Mouse (Mus musculus): ENCODE results near the gene Tm9sf2. TPM values are rescaled to one million over a fixed set of nuclear protein-coding genes. Genes with fewer than 3 reads are reported as not detected.
"Not testable (repeated sequence)": the region's sequence is repeated elsewhere in the genome, so short reads cannot be mapped to it uniquely, and the experiment has no call there.

The Tm9sf2 gene
- total RNA-seq (2021) (100 to 1,000 TPM; 142 to 153 TPM), polyA plus RNA-seq (2012; rRNA removed) (558 and 638 TPM in 2 replicates)
- long read RNA-seq, transcript Tm9sf2-201 (17 exons, 3,107 nt), result major isoform, 191 of 210 reads
- long read RNA-seq, partial matches to known transcripts, result 11 of 210 reads
- long read RNA-seq, other reads (novel, unspliced or antisense), result 8 of 210 reads

- DNase-seq, result peak; percentile 97
These were observed at the start of gene Tm9sf2 for GRCm38 (mm10) chr14:122106822-122107468. Tm9sf2 (plus strand) TSS chr14:122107038.

DNA sequence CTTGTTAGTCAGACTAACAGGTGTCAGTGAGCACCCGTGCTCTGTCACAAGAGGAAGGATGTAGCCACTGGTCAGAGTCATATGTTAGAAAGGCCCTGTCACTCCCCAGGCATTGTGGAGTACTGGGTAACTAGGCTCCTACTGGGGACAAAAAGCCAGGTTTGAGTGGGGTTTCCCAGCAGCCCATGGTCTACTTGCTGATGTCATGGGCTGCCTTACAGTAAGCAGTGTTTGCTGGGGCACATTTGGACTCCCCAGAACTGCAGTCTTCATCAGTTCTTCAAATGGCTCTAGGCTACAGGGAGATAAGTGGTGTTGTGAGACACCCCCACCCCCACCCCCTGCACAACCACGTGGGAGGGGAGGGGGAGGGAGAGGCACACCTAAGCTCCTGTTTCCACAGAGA, 48.9 kb upstream of the Tm9sf2 start:
- no peak for DNase-seq

GRCm38 (mm10) chr14:122060642-122061041, 46.2 kb upstream of the Tm9sf2 start:
- DNase-seq, result peak; percentile 77

DNA sequence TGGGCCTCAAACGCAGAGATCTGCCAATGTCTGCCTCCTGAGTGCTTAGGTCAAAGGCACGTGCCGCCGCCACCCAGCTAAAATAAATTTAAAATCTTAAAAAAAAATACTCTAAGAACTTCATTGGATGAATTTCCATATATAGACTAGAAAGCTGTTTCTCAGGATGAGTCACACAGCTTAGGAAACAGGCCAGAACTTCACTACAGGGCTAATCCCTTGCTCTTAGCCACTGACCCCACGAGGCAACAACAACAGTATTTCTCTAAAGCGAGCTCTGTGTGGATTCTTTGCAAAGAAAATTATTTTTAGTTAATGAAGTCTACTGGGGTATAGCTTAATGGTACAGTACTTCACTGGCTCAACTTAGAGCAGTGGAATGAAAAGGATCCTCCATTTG, 45.5 kb upstream of the Tm9sf2 start:
- no peak for DNase-seq

DNA sequence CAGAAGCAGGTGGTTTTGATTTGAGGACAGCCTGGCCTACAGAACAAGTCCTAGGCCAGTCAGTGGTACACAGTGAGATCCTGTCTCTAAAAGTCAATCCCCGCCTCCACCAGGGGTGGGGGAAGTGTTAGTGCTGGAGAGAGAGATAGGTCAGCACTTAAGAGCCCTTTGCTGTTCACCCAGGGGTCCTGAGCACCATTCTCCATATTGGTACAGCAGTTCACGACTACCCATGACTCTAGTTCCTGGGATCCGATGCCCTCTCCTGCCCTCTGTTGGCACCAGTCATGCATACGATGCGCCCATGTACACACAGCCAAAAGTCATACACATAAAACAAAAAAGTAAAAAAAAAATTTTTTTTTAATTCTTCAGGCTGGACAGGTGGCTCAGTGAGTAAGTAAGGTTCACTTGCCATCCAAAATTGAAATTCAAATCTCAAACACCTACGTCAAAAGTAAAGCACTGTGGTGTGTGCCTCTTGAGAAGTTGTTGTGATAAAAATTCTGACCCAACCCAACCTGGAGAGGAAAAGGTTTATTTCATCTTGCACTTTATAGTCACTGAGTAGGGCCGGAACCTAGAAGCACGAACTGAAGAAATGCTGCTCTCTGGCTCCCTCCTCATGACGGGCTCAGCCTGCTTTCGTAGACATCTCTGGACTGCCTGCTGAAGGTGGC, 44.3 kb upstream of the Tm9sf2 start:
- no peak for DNase-seq

GRCm38 (mm10) chr14:122063599-122063998, 43.2 kb upstream of the Tm9sf2 start:
- DNase-seq, result no peak

GRCm38 (mm10) chr14:122064519-122064918, 42.3 kb upstream of the Tm9sf2 start:
- peak; percentile 39 for DNase-seq

DNA sequence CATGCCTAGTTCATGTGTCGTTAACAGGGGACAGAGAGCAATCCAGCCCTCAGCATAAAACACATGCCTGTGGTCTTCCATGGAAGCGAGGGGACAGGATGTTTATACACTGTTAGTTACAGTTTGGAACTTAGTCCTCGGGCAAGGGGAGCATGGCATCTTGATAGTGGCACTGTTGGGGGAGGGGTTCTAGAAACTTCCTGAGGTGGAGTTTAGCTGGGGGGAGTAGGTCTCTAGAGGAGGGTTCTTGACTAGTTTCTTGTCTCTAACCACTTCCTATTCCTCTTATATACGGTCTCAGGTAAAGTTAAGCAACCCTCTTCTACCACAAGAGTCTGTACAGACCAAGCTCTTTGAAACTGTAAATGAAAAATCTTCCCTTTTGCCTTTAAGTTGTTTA, 40.6 kb upstream of the Tm9sf2 start:
- DNase-seq, result no peak

- not testable (repeated sequence) for DNase-seq
These were observed 38.8 kb upstream of the Tm9sf2 start for GRCm38 (mm10) chr14:122068036-122068435.

DNA sequence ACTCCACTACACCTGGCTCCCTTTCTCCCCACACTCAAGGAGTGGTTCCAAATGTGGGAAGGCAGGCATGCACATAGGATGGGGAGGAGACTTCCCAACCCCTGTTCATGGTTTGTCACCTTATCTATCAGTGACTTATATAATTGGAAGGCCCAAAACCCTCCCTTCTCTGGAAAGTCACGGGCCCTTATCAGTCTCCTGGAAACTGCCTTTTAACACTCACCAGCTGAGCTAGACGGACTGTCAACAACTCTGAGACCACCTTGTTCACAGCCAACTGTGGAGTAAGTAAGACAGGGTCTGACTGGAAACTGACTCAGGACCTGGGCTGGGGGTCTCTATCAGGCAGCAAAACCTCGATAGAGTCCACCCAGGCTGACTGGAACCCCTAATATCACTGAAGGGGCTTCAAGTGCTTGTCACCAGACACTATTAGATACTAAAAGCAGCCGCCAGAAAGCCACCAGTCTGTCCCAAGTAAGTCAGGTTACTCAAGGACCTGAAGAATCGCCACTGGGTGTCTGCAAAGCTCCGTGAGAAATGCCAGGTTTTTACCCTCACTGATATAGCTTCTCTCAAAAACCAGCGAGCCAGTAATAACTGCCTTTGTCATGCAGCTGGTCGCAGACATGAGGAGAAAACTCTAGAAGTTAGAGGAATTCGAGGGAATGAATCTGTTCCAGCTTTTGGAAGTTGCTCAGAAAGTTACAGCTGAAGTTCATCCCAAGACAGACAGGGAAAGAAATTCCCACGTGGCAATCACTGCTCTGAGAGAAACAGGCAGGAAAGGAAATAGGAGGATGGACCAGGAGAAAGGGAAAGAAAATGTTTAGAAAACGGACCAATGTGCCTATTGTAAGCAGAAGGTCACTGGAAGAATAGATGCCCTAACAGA, 37.8 kb upstream of the Tm9sf2 start:
- DNase-seq, result no peak

- DNase-seq, result no peak
These were observed 36.9 kb upstream of the Tm9sf2 start for GRCm38 (mm10) chr14:122069948-122070347.

- DNase-seq, result no peak
These were observed 33.4 kb upstream of the Tm9sf2 start for GRCm38 (mm10) chr14:122073422-122073821.

DNA sequence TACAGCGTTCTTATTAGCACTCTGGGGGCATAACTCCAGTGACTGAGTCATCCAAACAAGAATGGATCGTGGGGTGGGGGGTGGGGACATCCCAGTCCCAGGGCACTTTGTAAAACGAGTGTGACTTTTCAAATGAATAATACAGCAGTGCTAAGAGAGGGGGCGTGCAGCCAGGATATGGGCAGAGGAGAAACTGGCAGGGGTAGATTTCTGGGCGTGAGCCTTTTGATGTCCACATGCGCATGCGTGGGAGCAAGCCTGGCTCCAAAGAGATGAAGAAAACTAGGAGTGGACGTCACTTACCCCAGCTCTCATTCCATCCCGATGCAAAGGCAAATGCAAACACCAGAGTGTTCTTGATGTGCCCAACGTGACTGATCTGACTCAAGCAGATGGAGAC, 32.5 kb upstream of the Tm9sf2 start:
- DNase-seq, result no peak

DNA sequence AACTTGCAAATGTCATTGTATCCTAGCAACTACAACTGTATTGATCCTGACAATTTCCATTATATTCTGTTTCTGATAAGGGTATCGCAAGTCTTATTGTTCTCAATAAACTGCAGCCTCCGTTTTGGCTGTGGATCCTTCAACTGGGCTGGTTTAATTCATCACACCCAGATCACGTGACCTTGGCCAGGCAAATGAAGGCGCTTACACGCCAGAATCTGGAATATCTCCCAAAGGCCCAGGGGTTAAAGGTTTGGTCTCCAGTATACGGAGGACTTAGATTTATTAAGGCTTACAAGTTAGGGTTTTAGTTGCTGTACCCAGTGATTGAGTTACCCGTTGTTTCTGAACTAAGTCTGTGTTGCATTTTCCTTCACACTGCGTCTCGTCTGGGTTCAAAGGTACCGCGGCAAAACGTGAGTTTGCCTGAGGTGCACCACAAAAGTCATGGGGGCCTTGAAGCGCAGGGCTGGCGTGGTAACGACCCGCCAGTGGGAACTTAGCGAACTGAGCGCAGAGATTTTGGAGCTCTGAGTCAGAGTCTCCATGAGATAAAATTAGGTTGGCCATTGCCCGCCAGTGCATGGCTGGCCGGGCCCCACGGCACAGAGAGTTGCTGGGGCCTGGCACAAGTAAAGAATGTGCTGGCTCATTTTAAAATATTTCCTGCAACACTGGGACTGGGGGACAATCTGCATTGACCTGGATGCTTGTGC, 31.2 kb upstream of the Tm9sf2 start:
- no peak for DNase-seq

DNA sequence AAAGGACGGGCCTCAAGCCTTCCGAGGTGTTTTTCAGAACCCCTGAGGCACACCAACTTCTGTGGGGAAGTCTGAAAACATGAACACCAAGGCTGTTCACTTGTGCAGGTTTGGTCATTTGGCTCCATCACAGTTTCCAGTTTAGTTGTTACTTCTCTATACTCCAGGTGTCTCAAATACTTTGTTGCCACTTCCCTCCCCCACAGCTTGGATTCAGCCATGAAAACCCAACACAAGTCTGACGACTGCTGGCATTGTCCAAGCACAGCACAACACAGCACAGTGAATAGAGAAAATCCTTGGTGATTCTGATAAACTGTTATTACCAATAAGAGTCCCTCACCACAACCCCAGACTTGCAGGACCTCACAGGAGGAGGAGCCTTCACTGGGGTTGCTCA, 29.8 kb upstream of the Tm9sf2 start:
- no peak for DNase-seq

DNA sequence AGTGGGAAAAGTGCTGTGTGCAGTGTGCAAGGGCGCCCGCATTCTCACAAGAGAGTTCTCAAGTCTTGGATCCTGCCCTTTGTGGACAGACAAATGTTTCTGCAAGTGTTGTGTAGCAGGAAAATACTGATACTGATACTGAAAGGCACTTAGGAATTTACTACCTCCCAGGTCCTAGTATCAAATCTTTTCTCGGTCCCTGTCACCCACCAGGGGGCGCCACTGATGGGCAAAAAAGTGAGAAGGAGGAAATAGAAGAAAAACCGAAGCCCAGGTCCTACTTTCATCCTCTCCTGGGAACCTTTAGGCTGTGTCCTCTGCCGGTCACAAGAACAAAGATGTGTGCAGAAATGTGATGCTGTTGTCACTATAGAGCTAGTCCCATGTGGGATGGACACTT, 27.4 kb upstream of the Tm9sf2 start:
- DNase-seq, result peak; percentile 43

- no peak for DNase-seq
These were observed 26.9 kb upstream of the Tm9sf2 start for GRCm38 (mm10) chr14:122079921-122080320.

GRCm38 (mm10) chr14:122081308-122081707, 25.5 kb upstream of the Tm9sf2 start:
- DNase-seq, result no peak

DNA sequence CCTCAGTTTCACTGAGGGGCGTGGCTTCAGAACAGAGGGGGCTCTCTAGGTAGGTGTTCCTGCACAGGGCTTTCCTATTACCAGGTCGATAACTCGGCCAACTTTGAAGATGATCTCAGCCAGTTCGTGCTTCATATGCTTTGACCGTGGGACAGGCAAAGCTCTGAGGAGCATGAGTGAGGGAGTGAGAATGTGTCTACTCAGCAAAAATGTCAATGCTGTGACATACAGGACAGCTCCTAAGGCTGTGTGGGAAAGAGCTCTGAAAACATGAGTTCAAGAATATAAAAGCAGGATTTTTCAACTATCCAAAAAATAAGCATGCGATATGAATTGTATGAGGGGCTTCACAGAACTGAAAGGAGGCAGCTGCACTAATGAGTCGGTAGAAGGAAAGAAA, 23.3 kb upstream of the Tm9sf2 start:
- DNase-seq, result no peak

DNA sequence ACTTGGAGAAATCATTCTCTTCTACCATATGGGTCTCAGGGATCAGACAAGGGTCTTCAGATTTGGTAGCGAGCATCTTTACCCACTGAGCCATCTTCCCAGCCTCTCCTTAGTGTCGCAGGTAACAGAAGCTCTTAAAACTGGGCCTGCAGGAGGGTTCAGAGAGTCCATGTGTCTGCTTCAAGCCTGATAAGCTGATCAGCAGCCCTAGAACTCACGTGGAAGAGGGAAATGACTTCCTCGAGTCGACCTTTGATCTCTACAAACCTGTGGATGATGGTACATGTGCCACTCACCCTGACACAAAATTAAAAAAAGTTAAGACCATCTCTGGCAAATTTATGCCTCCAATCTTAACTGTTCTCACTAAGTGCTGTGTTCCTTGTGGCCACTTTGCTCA, 18.9 kb upstream of the Tm9sf2 start:
- no peak for DNase-seq

GRCm38 (mm10) chr14:122092363-122092762, 14.5 kb upstream of the Tm9sf2 start:
- no peak for DNase-seq

DNA sequence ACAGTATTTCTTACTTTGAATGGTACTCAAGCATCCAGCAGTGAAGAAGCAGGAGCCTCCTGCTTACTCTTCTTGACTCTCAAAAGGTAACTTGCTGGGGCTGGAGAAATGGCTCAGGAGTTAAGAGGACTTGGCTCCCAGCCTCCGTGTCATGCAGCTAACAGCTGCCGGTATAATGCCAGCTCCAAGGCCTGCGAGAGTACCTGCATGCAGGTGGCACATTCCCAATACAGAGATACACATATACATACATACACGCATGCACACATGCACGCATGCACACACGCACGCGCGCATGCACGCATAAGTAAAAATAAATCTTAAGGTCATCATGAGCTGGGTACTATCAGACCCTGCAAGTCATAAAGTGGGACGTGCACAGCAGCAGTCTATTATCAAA, 10.5 kb upstream of the Tm9sf2 start:
- no peak for DNase-seq
